Mouse (Mus musculus) C2C12 (cell line): ENCODE data around the gene Ezr. TPM values are rescaled to one million over a fixed set of nuclear protein-coding genes. Genes with fewer than 3 reads are reported as not detected.
A peak's percentile ranks its signal among the peaks of the same experiment; 100 is the strongest.

Experiments
- H3K27me3 ChIP-seq: one replicate; pipeline ENCODE4 v1.6.1; 2011; ENCODE audit not compliant: control insufficient read depth, insufficient read depth, insufficient read length
- H3K36me3 ChIP-seq: one replicate; pipeline ENCODE4 v1.6.1; 2011; ENCODE audit not compliant: control insufficient read depth, insufficient read depth
- H3K4me3 ChIP-seq: one replicate; pipeline ENCODE4 v1.5.1; 2011; ENCODE audit warnings: mild to moderate bottlenecking, control low read depth; ENCODE audit not compliant: poor library complexity, insufficient read depth, severe bottlenecking
- H3K79me2 ChIP-seq: one replicate; pipeline ENCODE4 v1.6.1; 2011; ENCODE audit not compliant: control insufficient read depth, insufficient read depth
- H3K79me3 ChIP-seq: one replicate; pipeline ENCODE4 v1.6.1; 2011; ENCODE audit warnings: low read depth, control low read depth
- H3ac ChIP-seq: one replicate; pipeline ENCODE3; 2011; ENCODE audit warnings: low read depth; ENCODE audit not compliant: control insufficient read depth, insufficient read length
- CEBPB ChIP-seq: IDR thresholded peaks from one replicate; pipeline ENCODE4 v1.6.1; 2011; ENCODE audit warnings: low read depth, mild to moderate bottlenecking, control low read depth, moderate library complexity
- CTCF ChIP-seq: IDR thresholded peaks from one replicate; pipeline ENCODE4 v1.5.1; 2011; ENCODE audit not compliant: control insufficient read depth, insufficient read depth, insufficient read length
- FOSL1 ChIP-seq: IDR thresholded peaks from one replicate; pipeline ENCODE4 v1.8.0; 2011; ENCODE audit warnings: mild to moderate bottlenecking, low read length; ENCODE audit not compliant: poor library complexity, insufficient read depth, severe bottlenecking
- MAX ChIP-seq: IDR thresholded peaks from one replicate; pipeline ENCODE4 v1.6.1; 2011; ENCODE audit warnings: mild to moderate bottlenecking, control low read depth
- MYOD1 ChIP-seq: IDR thresholded peaks from one replicate; pipeline ENCODE4 v1.6.1; 2011; ENCODE audit warnings: low read depth; ENCODE audit not compliant: control insufficient read depth, insufficient read length
- MYOG ChIP-seq: IDR thresholded peaks from one replicate; pipeline ENCODE4 v1.6.1; 2011; ENCODE audit not compliant: control insufficient read depth, insufficient read length; ENCODE audit errors: extremely low read depth
- USF1 ChIP-seq: IDR thresholded peaks from one replicate; pipeline ENCODE4 v1.6.1; 2011; ENCODE audit warnings: low read depth, mild to moderate bottlenecking, control low read depth, moderate library complexity
- polyA plus RNA-seq: library from polyadenylated mRNA; unstranded; fragments of >200 nt; fragmentation: generic; extraction: Trizol; gene quantifications from one replicate; pipeline ENCODE4 v1.2.1, GENCODE M21; 2012; ENCODE audit warnings: missing spikeins

The Ezr gene
- polyA plus RNA-seq, 1 experiment = 78.7 TPM

GRCm38 (mm10) chr17:6752375-6752774, 30.2 kb downstream of the Ezr start:
- H3K79me2 ChIP-seq = peaks cover 12% of the 10 kb centered on the region
- TF ChIP-seq USF1 (no peak), CTCF (no peak), MYOD1 (no peak)
- H3K36me3 ChIP-seq = peaks cover 82% of the 10 kb centered on the region
- H3ac ChIP-seq = no peak overlapping the region
- no peaks in the 10 kb centered on the region for H3K27me3 ChIP-seq
- H3K79me3 ChIP-seq = no peaks in the 10 kb centered on the region
- H3K4me3 ChIP-seq = no peak overlapping the region

GRCm38 (mm10) chr17:6751221-6751859, 31.2 kb downstream of the Ezr start:
- Histone ChIP-seq H3K27me3 (no peaks in the 10 kb centered on the region), H3ac (no peak overlapping the region), H3K4me3 (no peak overlapping the region), H3K79me3 (no peaks in the 10 kb centered on the region), H3K36me3 (peaks cover 88% of the 10 kb centered on the region), H3K79me2 (peaks cover 12% of the 10 kb centered on the region)
- TF ChIP-seq MAX = no peak
- no peak for TF ChIP-seq CEBPB
- TF ChIP-seq USF1 = no peak
- TF ChIP-seq MYOG = no peak
- TF ChIP-seq CTCF = no peak
- no peak for TF ChIP-seq FOSL1
- TF ChIP-seq MYOD1 = no peak

GRCm38 (mm10) chr17:6748779-6749464, 33.7 kb downstream of the Ezr start:
- Histone ChIP-seq H3ac (no peak overlapping the region), H3K36me3 (peaks cover 83% of the 10 kb centered on the region), H3K4me3 (no peak overlapping the region), H3K79me3 (no peaks in the 10 kb centered on the region), H3K79me2 (peaks cover 12% of the 10 kb centered on the region), H3K27me3 (no peaks in the 10 kb centered on the region)
- peak; percentile 74 for TF ChIP-seq USF1
- no peak for TF ChIP-seq MAX

DNA sequence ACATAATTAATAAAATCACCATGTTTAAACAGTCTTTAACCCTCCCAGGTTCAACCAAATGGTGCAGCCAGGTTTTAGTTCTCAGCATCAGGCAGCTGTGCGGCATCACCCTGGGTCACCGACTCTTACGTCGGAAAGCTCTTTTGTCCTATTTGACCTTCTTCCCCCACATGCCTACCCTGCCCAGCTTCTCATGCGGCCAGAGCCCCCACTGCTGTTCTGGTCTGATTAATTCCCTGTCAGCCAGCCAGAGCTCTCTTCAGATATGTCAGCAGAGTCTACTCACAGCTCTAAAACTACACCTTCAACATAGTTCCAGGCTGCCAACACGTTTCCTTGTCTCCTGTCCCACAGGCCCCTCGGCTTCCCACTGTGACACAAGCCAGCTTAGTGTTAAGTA, 35.1 kb downstream of the Ezr start:
- H3K4me3 ChIP-seq = no peak overlapping the region
- peaks cover 12% of the 10 kb centered on the region for H3K79me2 ChIP-seq
- H3K36me3 ChIP-seq = peaks cover 71% of the 10 kb centered on the region
- no peaks in the 10 kb centered on the region for H3K79me3 ChIP-seq
- no peak for TF ChIP-seq MYOG
- TF ChIP-seq CTCF = no peak
- no peak for TF ChIP-seq MAX
- TF ChIP-seq MYOD1 = no peak
- TF ChIP-seq USF1 = no peak
- TF ChIP-seq FOSL1 = no peak
- TF ChIP-seq CEBPB = no peak
- no peaks in the 10 kb centered on the region for H3K27me3 ChIP-seq
- H3ac ChIP-seq = no peak overlapping the region

- no peak overlapping the region for H3ac ChIP-seq
- peaks cover 72% of the 10 kb centered on the region for H3K36me3 ChIP-seq
- TF ChIP-seq USF1 (peak; percentile 70), CTCF (no peak), FOSL1 (no peak), MYOG (no peak), CEBPB (no peak), MAX (no peak)
Measured at GRCm38 (mm10) chr17:6746452-6747231, 35.9 kb downstream of the Ezr start.

GRCm38 (mm10) chr17:6745975-6746374, 36.6 kb downstream of the Ezr start:
- Histone ChIP-seq H3K36me3 (peaks cover 72% of the 10 kb centered on the region), H3K4me3 (no peak overlapping the region), H3K27me3 (no peaks in the 10 kb centered on the region), H3K79me3 (no peaks in the 10 kb centered on the region), H3K79me2 (peaks cover 12% of the 10 kb centered on the region), H3ac (no peak overlapping the region)
- no peak for TF ChIP-seq CTCF
- TF ChIP-seq USF1 = no peak
- no peak for TF ChIP-seq MAX

More at GRCm38 (mm10) chr17:6746452-6747231, 35.9 kb downstream of the Ezr start:
- H3K27me3 ChIP-seq = no peaks in the 10 kb centered on the region
- H3K4me3 ChIP-seq = no peak overlapping the region
- no peaks in the 10 kb centered on the region for H3K79me3 ChIP-seq
- peaks cover 12% of the 10 kb centered on the region for H3K79me2 ChIP-seq
